24 mouse cellular contexts compared by ENCODE assay signal in the genomic region with DNA sequence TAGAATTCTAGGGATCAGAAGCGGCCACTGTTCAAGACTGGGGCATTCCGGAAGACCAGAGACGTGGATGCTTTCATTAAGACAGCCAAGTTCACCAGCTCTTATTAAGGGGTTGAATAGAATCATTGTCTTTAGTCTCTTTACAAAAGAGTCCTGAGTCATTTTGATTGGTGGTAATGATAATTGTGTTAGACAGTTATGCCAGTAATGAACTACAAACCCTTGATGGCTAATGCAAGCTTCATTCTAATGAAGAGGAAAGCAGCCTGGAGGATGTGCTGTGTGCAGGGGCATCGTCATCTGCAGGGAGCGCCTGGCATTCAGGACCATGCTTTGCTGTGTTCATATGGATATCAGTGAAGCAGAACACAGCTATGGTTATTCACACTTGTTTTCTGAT.
DNase-seq lines count a peak whose midpoint lies in the region; ATAC-seq and TF ChIP-seq lines count a peak whose summit lies in the region.
"Had no signal": no experiment of that assay in that cellular context is flagged by ENCODE, and none has a peak within 500 bp of the region (broad histone marks: within the 10 kb centered on the region; RNA-seq: fewer than 3 reads in every experiment).

No protein-coding gene starts in this region.

- no peak for DNase-seq in forebrain, embryonic 11.5 days (ENCODE audit: low spot score)
- DNase-seq in intestine, embryonic 14.5 days (ENCODE audit: low spot score), result no peak
- DNase-seq in brain, embryonic 14.5 days (ENCODE audit: low read depth), result peak; percentile 60
- peak; percentile 39 for DNase-seq in retina, postnatal 7 days (ENCODE audit: low read depth, low spot score)
- DNase-seq in thymus, postnatal 25 days, result no peak
- DNase-seq: adrenal gland, adult 8-10 months; adrenal gland, postnatal 36 days; cerebellum, adult 11-12 months; cerebellum, adult 9-10 months; cerebellum, postnatal 25 days; gastrocnemius, adult 2 months; gastrocnemius, postnatal 25 days; heart, adult 2 months; heart, postnatal 14 days; kidney, adult 2 months had no signal

- TF ChIP-seq POLR2A in brain, embryonic 14.5 days (IDR thresholded peaks at IDR 0.05; ENCODE audit: borderline replicate concordance, extremely low read depth, insufficient read depth, insufficient read length, poor library complexity, severe bottlenecking), result no peak

- H3K4me3 ChIP-seq in forebrain, embryonic 11.5 days (ENCODE audit: low read depth, low read length), result no peak overlapping the region
- no peak overlapping the region for H3K4me3 ChIP-seq in forebrain, embryonic 13.5 days
- no peak overlapping the region for H3K4me3 ChIP-seq in intestine, embryonic 14.5 days (ENCODE audit: low read depth, low read length)
- H3K4me3 ChIP-seq in intestine, embryonic 15.5 days (replicated peaks), result no peak overlapping the region
- H3K4me3 ChIP-seq: embryonic facial prominence, embryonic 15.5 days; erythroblast, embryonic 14.5 days; gastrocnemius, adult 2 months; heart, adult 2 months; heart, embryonic 15.5 days; hindbrain, embryonic 15.5 days; kidney, embryonic 15.5 days had no signal

- no peak overlapping the region for H3K9ac ChIP-seq in forebrain, embryonic 11.5 days (ENCODE audit: low read length)
- no peak overlapping the region for H3K9ac ChIP-seq in forebrain, embryonic 13.5 days
- no peak overlapping the region for H3K9ac ChIP-seq in intestine, embryonic 14.5 days (ENCODE audit: low read length)
- no peak overlapping the region for H3K9ac ChIP-seq in intestine, embryonic 15.5 days
- H3K9ac ChIP-seq: embryonic facial prominence, embryonic 15.5 days; heart, embryonic 15.5 days; hindbrain, embryonic 15.5 days; kidney, embryonic 15.5 days had no signal

- WGBS in forebrain, embryonic 11.5 days, result 64% methylated on average over 5 of the region's 5 CpGs
- WGBS in forebrain, embryonic 13.5 days, result 32% methylated on average over 5 of the region's 5 CpGs
- WGBS in intestine, embryonic 14.5 days, result 78% methylated on average over 5 of the region's 5 CpGs
- WGBS in intestine, embryonic 15.5 days, result 87% methylated on average over 5 of the region's 5 CpGs

- no peak for TF ChIP-seq CTCF in brain, embryonic 14.5 days (IDR thresholded peaks at IDR 0.05; ENCODE audit: borderline replicate concordance, extremely low read depth, insufficient read depth, insufficient read length)

- H3K4me1 ChIP-seq in forebrain, embryonic 11.5 days (replicated peaks; ENCODE audit: control insufficient read depth, insufficient read depth, low read length), result 0 out of 2 replicates have a peak, but pooled peaks cover 3% of the 10 kb centered on the region
- peaks cover 21% of the 10 kb centered on the region for H3K4me1 ChIP-seq in forebrain, embryonic 13.5 days
- peaks cover 15% of the 10 kb centered on the region for H3K4me1 ChIP-seq in intestine, embryonic 14.5 days (replicated peaks; ENCODE audit: control insufficient read depth, insufficient read depth, low read length)
- H3K4me1 ChIP-seq in intestine, embryonic 15.5 days (replicated peaks), result peaks cover 5% of the 10 kb centered on the region; the same call in 1 of the 2 replicates

- no peaks in the 10 kb centered on the region for H3K36me3 ChIP-seq in forebrain, embryonic 11.5 days (ENCODE audit: control insufficient read depth, insufficient read depth, low read length)
- no peaks in the 10 kb centered on the region for H3K36me3 ChIP-seq in forebrain, embryonic 13.5 days (ENCODE audit: poor library complexity, severe bottlenecking)
- H3K36me3 ChIP-seq in intestine, embryonic 14.5 days (ENCODE audit: control insufficient read depth, insufficient read depth, low read length), result no peaks in the 10 kb centered on the region
- no peaks in the 10 kb centered on the region for H3K36me3 ChIP-seq in intestine, embryonic 15.5 days
- H3K36me3 ChIP-seq: embryonic facial prominence, embryonic 15.5 days; heart, embryonic 15.5 days; hindbrain, embryonic 15.5 days; kidney, embryonic 15.5 days had no signal

- H3K9me3 ChIP-seq in forebrain, embryonic 11.5 days (ENCODE audit: control insufficient read depth, low read length), result no peaks in the 10 kb centered on the region
- no peaks in the 10 kb centered on the region for H3K9me3 ChIP-seq in forebrain, embryonic 13.5 days (replicated peaks)
- H3K9me3 ChIP-seq in intestine, embryonic 14.5 days (ENCODE audit: control insufficient read depth, low read length), result no peaks in the 10 kb centered on the region
- no peaks in the 10 kb centered on the region for H3K9me3 ChIP-seq in intestine, embryonic 15.5 days
- H3K9me3 ChIP-seq: embryonic facial prominence, embryonic 15.5 days; heart, embryonic 15.5 days; hindbrain, embryonic 15.5 days; kidney, embryonic 15.5 days had no signal

- H3K27me3 ChIP-seq in forebrain, embryonic 11.5 days (ENCODE audit: control insufficient read depth, insufficient read depth, low read length), result no peaks in the 10 kb centered on the region
- H3K27me3 ChIP-seq in forebrain, embryonic 13.5 days, result no peaks in the 10 kb centered on the region
- H3K27me3 ChIP-seq in intestine, embryonic 14.5 days (replicated peaks; ENCODE audit: control insufficient read depth, insufficient read depth, low read length), result no peaks in the 10 kb centered on the region
- no peaks in the 10 kb centered on the region for H3K27me3 ChIP-seq in intestine, embryonic 15.5 days (replicated peaks)
- H3K27me3 ChIP-seq: CH12.LX; embryonic facial prominence, embryonic 15.5 days; heart, embryonic 15.5 days; hindbrain, embryonic 15.5 days; kidney, embryonic 15.5 days had no signal

- no peak overlapping the region for H3K4me2 ChIP-seq in forebrain, embryonic 11.5 days (ENCODE audit: low read depth, low read length, severe bottlenecking)
- no peak overlapping the region for H3K4me2 ChIP-seq in forebrain, embryonic 13.5 days
- H3K4me2 ChIP-seq in intestine, embryonic 14.5 days (ENCODE audit: low read length), result no peak overlapping the region
- no peak overlapping the region for H3K4me2 ChIP-seq in intestine, embryonic 15.5 days (replicated peaks)
- H3K4me2 ChIP-seq: embryonic facial prominence, embryonic 15.5 days; heart, embryonic 11.5 days; heart, embryonic 15.5 days; hindbrain, embryonic 15.5 days; kidney, embryonic 15.5 days had no signal

- peak overlapping the region; percentile 31; the same call in 1 of the 2 replicates for H3K27ac ChIP-seq in forebrain, embryonic 11.5 days (ENCODE audit: low read depth, low read length)
- no peak overlapping the region for H3K27ac ChIP-seq in forebrain, embryonic 13.5 days
- no peak overlapping the region for H3K27ac ChIP-seq in intestine, embryonic 14.5 days (ENCODE audit: low read depth)
- H3K27ac ChIP-seq in intestine, embryonic 15.5 days, result no peak overlapping the region
- H3K27ac ChIP-seq: embryonic facial prominence, embryonic 15.5 days; gastrocnemius, adult 2 months; heart, adult 2 months; heart, embryonic 15.5 days; hindbrain, embryonic 15.5 days; kidney, embryonic 15.5 days had no signal

- peak; percentile 70 for ATAC-seq in forebrain, embryonic 11.5 days (replicated peaks; ENCODE audit: low FRiP score)
- ATAC-seq in forebrain, embryonic 13.5 days, result no peak; the same call in 1 of the 2 replicates
- peak; percentile 59; the same call in 1 of the 2 replicates for ATAC-seq in intestine, embryonic 14.5 days (replicated peaks; ENCODE audit: low FRiP score, low TSS enrichment, low read depth)
- ATAC-seq in intestine, embryonic 15.5 days, result no peak

Comparison
In these comparisons a context has a peak if more than half of its experiments do, and no peak if none do; other contexts are left out.
1. ATAC-seq: peak in forebrain, embryonic 11.5 days (single experiment) and intestine, embryonic 14.5 days (single experiment); none in forebrain, embryonic 13.5 days (single experiment) and intestine, embryonic 15.5 days (single experiment).
2. DNase-seq: peak in brain, embryonic 14.5 days (single experiment) and retina, postnatal 7 days (single experiment); none in forebrain, embryonic 11.5 days (single experiment), intestine, embryonic 14.5 days (single experiment) and thymus, postnatal 25 days (single experiment).